Mouse (Mus musculus) cortical plate, adult 2 months (tissue): ENCODE measurements around the gene Selenon.

Source experiments
- CTCF ChIP-seq: fragments of 200-500 bp; IDR thresholded peaks from 2 replicates; pipeline ENCODE4 v1.5.1; 2011; ENCODE audit warnings: mild to moderate bottlenecking, control low read depth, low read length; ENCODE audit not compliant: insufficient read depth; ENCODE audit errors: extremely low read depth
- POLR2A ChIP-seq: fragments of 200-500 bp; IDR thresholded peaks from 2 replicates; pipeline ENCODE4 v1.6.1; 2011; ENCODE audit warnings: mild to moderate bottlenecking, low read length, control low read depth; ENCODE audit not compliant: insufficient read depth; ENCODE audit errors: extremely low read depth

DNA sequence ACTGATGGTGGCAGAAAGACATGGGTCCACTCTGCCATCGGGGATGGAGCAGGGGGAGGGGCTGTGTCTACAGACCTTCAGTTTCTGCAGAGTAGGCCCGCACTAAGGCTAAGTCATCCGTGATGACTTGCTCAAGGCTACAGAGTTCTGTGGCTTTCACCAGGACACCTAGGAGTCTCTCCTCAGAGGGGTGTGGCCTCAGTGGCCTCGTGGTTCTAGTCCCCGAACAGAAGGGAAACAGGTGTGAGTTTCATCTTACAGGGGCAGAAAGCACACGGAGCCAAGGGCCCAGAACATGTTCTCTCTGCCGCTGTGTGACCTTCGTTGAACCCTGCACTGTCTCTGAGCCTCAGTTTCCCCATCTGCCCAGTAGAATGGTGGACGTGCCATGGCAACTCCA lies 36.3 kb upstream of the Selenon start:
- TF ChIP-seq CTCF (no peak), POLR2A (no peak)
